Mouse (Mus musculus) embryonic fibroblast, embryonic 13.5 days (primary cell): Measurements from ENCODE around the gene Gstm7.

Experiments
- CTCF ChIP-seq: IDR thresholded peaks from 2 replicates; pipeline ENCODE4 v1.5.1; 2011; ENCODE audit warnings: mild to moderate bottlenecking, control low read depth, low read length, moderate library complexity, borderline replicate concordance; ENCODE audit not compliant: insufficient read depth
- POLR2A ChIP-seq: IDR thresholded peaks from 2 replicates; pipeline ENCODE4 v1.6.1; 2011; ENCODE audit warnings: low read depth, mild to moderate bottlenecking, control low read depth, low read length, moderate library complexity

- TF ChIP-seq CTCF (no peak), POLR2A (no peak)
These were observed 8.2 kb upstream of the Gstm7 start for GRCm38 (mm10) chr3:107939830-107940229.
